8 mouse cellular contexts compared by ENCODE assay signal in genomic region chr10:66814565-66815201, GRCm38 (mm10).
DNase-seq lines count a peak whose midpoint lies in the region; ATAC-seq and TF ChIP-seq lines count a peak whose summit lies in the region.

No protein-coding gene starts in this region.

- no peaks in the 10 kb centered on the region for H3K79me3 ChIP-seq in C2C12 (ENCODE audit: low read depth)

- no peaks in the 10 kb centered on the region for H3K9me3 ChIP-seq in forebrain, embryonic 10.5 days
- H3K9me3 ChIP-seq in heart, embryonic 14.5 days (ENCODE audit: control insufficient read depth, low read length): no peaks in the 10 kb centered on the region
- H3K9me3 ChIP-seq in liver, embryonic 11.5 days (ENCODE audit: control insufficient read depth, low read length): no peaks in the 10 kb centered on the region
- H3K9me3 ChIP-seq in stomach, embryonic 15.5 days: no peaks in the 10 kb centered on the region

- no peak overlapping the region for H3K9ac ChIP-seq in heart, embryonic 14.5 days (ENCODE audit: low read length)
- H3K9ac ChIP-seq in liver, embryonic 11.5 days (ENCODE audit: low read depth, low read length): no peak overlapping the region
- no peak overlapping the region for H3K9ac ChIP-seq in stomach, embryonic 15.5 days

- no peaks in the 10 kb centered on the region for H3K36me3 ChIP-seq in C2C12 (ENCODE audit: control insufficient read depth, insufficient read depth)
- no peaks in the 10 kb centered on the region for H3K36me3 ChIP-seq in forebrain, embryonic 10.5 days (replicated peaks)
- H3K36me3 ChIP-seq in heart, embryonic 14.5 days (ENCODE audit: control insufficient read depth, insufficient read depth, low read length): no peaks in the 10 kb centered on the region
- H3K36me3 ChIP-seq in liver, embryonic 11.5 days (ENCODE audit: control insufficient read depth, insufficient read depth, low read length): no peaks in the 10 kb centered on the region
- H3K36me3 ChIP-seq in stomach, embryonic 15.5 days: no peaks in the 10 kb centered on the region

- H3K4me3 ChIP-seq in C2C12 (ENCODE audit: insufficient read depth, poor library complexity, severe bottlenecking): no peak overlapping the region
- peak overlapping the region; percentile 46 for H3K4me3 ChIP-seq in forebrain, embryonic 10.5 days
- H3K4me3 ChIP-seq in heart, embryonic 14.5 days (ENCODE audit: control insufficient read depth in 1 of 2, insufficient read depth in 1 of 2, low read depth in 1 of 2, low read length in 2 of 2): no peak overlapping the region
- peak overlapping the region; percentile 8; the same call in 1 of the 2 replicates for H3K4me3 ChIP-seq in liver, embryonic 11.5 days (ENCODE audit: low read depth, low read length)
- no peak overlapping the region for H3K4me3 ChIP-seq in stomach, embryonic 15.5 days (replicated peaks)

- peak overlapping the region; percentile 47 for H3K4me2 ChIP-seq in heart, embryonic 14.5 days (ENCODE audit: low read length)
- peak overlapping the region; percentile 54 for H3K4me2 ChIP-seq in liver, embryonic 11.5 days
- H3K4me2 ChIP-seq in stomach, embryonic 15.5 days: peak overlapping the region; percentile 46

- peak; percentile 60 for TF ChIP-seq CTCF in C2C12 (IDR thresholded peaks at IDR 0.05; ENCODE audit: control insufficient read depth, insufficient read depth, insufficient read length)

- WGBS in forebrain, embryonic 10.5 days: 14% methylated on average over 16 of the region's 16 CpGs
- 10% methylated on average over 16 of the region's 16 CpGs for WGBS in heart, embryonic 14.5 days
- WGBS in liver, embryonic 11.5 days: 10% methylated on average over 16 of the region's 16 CpGs
- 9% methylated on average over 16 of the region's 16 CpGs for WGBS in stomach, embryonic 15.5 days

- peaks cover 3% of the 10 kb centered on the region for H3K27me3 ChIP-seq in C2C12 (ENCODE audit: control insufficient read depth, insufficient read depth, insufficient read length)
- peaks cover 13% of the 10 kb centered on the region for H3K27me3 ChIP-seq in forebrain, embryonic 10.5 days (ENCODE audit: poor library complexity, severe bottlenecking)
- H3K27me3 ChIP-seq in heart, embryonic 14.5 days (ENCODE audit: control insufficient read depth, insufficient read depth, low read length): no peaks in the 10 kb centered on the region
- H3K27me3 ChIP-seq in liver, embryonic 11.5 days (replicated peaks; ENCODE audit: control insufficient read depth, insufficient read depth, low read length): no peaks in the 10 kb centered on the region
- H3K27me3 ChIP-seq in stomach, embryonic 15.5 days (replicated peaks): 0 out of 2 replicates have a peak, but pooled peaks cover 3% of the 10 kb centered on the region

- peak; percentile 42; the same call in 1 of the 2 replicates for ATAC-seq in heart, embryonic 14.5 days (ENCODE audit: insufficient number of reproducible peaks, insufficient read depth, low FRiP score, low read depth)
- ATAC-seq in liver, embryonic 11.5 days (replicated peaks; ENCODE audit: low FRiP score): peak; percentile 46; the same call in 1 of the 2 replicates
- ATAC-seq in stomach, embryonic 15.5 days (ENCODE audit: insufficient read depth, low FRiP score, low read depth): peak; percentile 80

- DNase-seq in brain, embryonic 18.5 days (ENCODE audit: low read depth, low spot score): peak; percentile 76
- DNase-seq in forebrain, embryonic 10.5 days (ENCODE audit: extremely low spot score, low spot score): peak; percentile 73
- DNase-seq in kidney, postnatal 10 days: peak; percentile 96
- DNase-seq in liver, embryonic 11.5 days (ENCODE audit: low spot score): peak; percentile 67
- peak; percentile 62 for DNase-seq in naive thymus-derived CD4-positive, alpha-beta T cell, adult 2 months (ENCODE audit: low read depth)

- no peak overlapping the region for H3ac ChIP-seq in C2C12 (ENCODE audit: control insufficient read depth, insufficient read length, low read depth)

- peak overlapping the region; percentile 56 for H3K27ac ChIP-seq in forebrain, embryonic 10.5 days
- H3K27ac ChIP-seq in heart, embryonic 14.5 days (replicated peaks in 1 of 2; ENCODE audit: control insufficient read depth in 1 of 2, insufficient read depth in 1 of 2, low read depth in 2 of 2, low read length in 2 of 2): no peak overlapping the region; a peak in 1 of 4 replicates
- H3K27ac ChIP-seq in liver, embryonic 11.5 days (ENCODE audit: low read depth, low read length): no peak overlapping the region
- peak overlapping the region; percentile 26; the same call in 1 of the 2 replicates for H3K27ac ChIP-seq in stomach, embryonic 15.5 days

- H3K4me1 ChIP-seq in forebrain, embryonic 10.5 days: peaks cover 19% of the 10 kb centered on the region
- peaks cover 7 to 10% of the 10 kb centered on the region in 2 experiments; a peak in 2 of 4 replicates for H3K4me1 ChIP-seq in heart, embryonic 14.5 days (ENCODE audit: control insufficient read depth in 2 of 2, insufficient read depth in 2 of 2, low read length in 2 of 2)
- H3K4me1 ChIP-seq in liver, embryonic 11.5 days (replicated peaks; ENCODE audit: control insufficient read depth, insufficient read depth, low read length): no peaks in the 10 kb centered on the region; the same call in 1 of the 2 replicates
- peaks cover 4% of the 10 kb centered on the region; the same call in 1 of the 2 replicates for H3K4me1 ChIP-seq in stomach, embryonic 15.5 days

- no peaks in the 10 kb centered on the region for H3K79me2 ChIP-seq in C2C12 (ENCODE audit: control insufficient read depth, insufficient read depth)

TF ChIP-seq in C2C12, 6 proteins besides CTCF, POLR2A, EP300 and RAD21:
- no peak for TF ChIP-seq MAX (IDR thresholded peaks at IDR 0.05)
- TF ChIP-seq FOSL1 (IDR thresholded peaks at IDR 0.05; ENCODE audit: insufficient read depth, low read length, poor library complexity, severe bottlenecking): no peak
- no peak for TF ChIP-seq MYOD1 (IDR thresholded peaks at IDR 0.05; ENCODE audit: control insufficient read depth, insufficient read length, low read depth)
- no peak for TF ChIP-seq CEBPB (IDR thresholded peaks at IDR 0.05; ENCODE audit: low read depth)
- TF ChIP-seq USF1 (IDR thresholded peaks at IDR 0.05; ENCODE audit: low read depth): no peak
- no peak for TF ChIP-seq MYOG (IDR thresholded peaks at IDR 0.05; ENCODE audit: control insufficient read depth, extremely low read depth, insufficient read length)

Comparison
In these comparisons a context has a peak if more than half of its experiments do, and no peak if none do; other contexts are left out.
1. H3K4me3 ChIP-seq: peak in forebrain, embryonic 10.5 days (single experiment) and liver, embryonic 11.5 days (single experiment); none in C2C12 (single experiment), heart, embryonic 14.5 days (0 of 2) and stomach, embryonic 15.5 days (single experiment).
2. H3K27ac ChIP-seq: peak in forebrain, embryonic 10.5 days (single experiment) and stomach, embryonic 15.5 days (single experiment); none in heart, embryonic 14.5 days (0 of 2) and liver, embryonic 11.5 days (single experiment).
3. Peak in every context shown above with its lines, with median percentiles within 50 percentile points of each other: DNase-seq, ATAC-seq and H3K4me2 ChIP-seq.